Mouse (Mus musculus) left cerebral cortex, adult 9 months (tissue): ENCODE measurements at regions not wholly inside any gene's neighbourhood (a gene's known extent, or its start where the extent isn't known, plus 50 kb on each side); places are given as distances from the start of the nearest gene placed in this dataset.

Experiments used
- DNase-seq, 2 experiments: peaks; one replicate each; pipeline ENCODE4 v3.0.0; 2022; ENCODE audit warnings: low spot score in 2 of 2

GRCm38 (mm10) chr12:22951956-22952355 lies 828.1 kb downstream of the Gm10330 start:
- DNase-seq: peak in 1 of 2 experiments; percentile 34

- DNase-seq: peak in 1 of 2 experiments; percentile 1
Observed at GRCm38 (mm10) chr12:22906156-22906555, 873.9 kb downstream of the Gm10330 start.
